Comparison of ENCODE assay signal across 8 mouse cellular contexts in the genomic region with DNA sequence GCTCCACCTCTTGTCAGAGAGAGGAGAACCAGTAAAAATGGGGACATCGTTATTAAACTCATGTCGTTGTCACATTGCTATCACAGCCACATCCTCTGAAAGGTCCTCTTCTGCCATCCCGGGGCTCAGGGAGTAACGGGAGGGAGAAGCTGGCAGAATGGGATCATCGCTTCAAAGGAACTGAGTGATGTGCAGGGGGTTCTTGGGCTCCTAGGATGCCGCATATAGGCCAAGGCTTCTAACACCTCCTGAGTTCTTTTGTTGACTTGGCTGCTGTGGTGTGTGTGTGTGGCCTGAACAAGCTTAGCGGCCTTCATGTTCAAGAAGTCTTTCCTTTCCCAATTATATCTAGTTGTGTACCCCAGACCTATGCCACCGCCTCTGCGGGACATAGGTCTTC. TPM values are rescaled to one million over a fixed set of nuclear protein-coding genes. Genes with fewer than 3 reads are reported as not detected.
DNase-seq lines count a peak whose midpoint lies in the region; ATAC-seq and TF ChIP-seq lines count a peak whose summit lies in the region.

No protein-coding gene starts in this region.

- H3K27ac ChIP-seq in kidney, adult 2 months (ENCODE audit: insufficient read depth, low read depth, low read length) = no peak overlapping the region
- no peak overlapping the region for H3K27ac ChIP-seq in embryonic facial prominence, embryonic 11.5 days (replicated peaks; ENCODE audit: low read depth, low read length)
- H3K27ac ChIP-seq in hindbrain, embryonic 15.5 days (replicated peaks) = peak overlapping the region; percentile 97
- H3K27ac ChIP-seq in midbrain, embryonic 15.5 days = peak overlapping the region; percentile 96

- H3K36me3 ChIP-seq in kidney, adult 2 months (ENCODE audit: control insufficient read depth, insufficient read depth, low read length) = no peaks in the 10 kb centered on the region
- H3K36me3 ChIP-seq in embryonic facial prominence, embryonic 11.5 days (replicated peaks; ENCODE audit: control insufficient read depth, insufficient read depth, low read depth, low read length) = no peaks in the 10 kb centered on the region
- no peaks in the 10 kb centered on the region for H3K36me3 ChIP-seq in hindbrain, embryonic 15.5 days
- no peaks in the 10 kb centered on the region for H3K36me3 ChIP-seq in midbrain, embryonic 15.5 days (replicated peaks)

- ATAC-seq in embryonic facial prominence, embryonic 11.5 days (replicated peaks; ENCODE audit: insufficient number of reproducible peaks, low FRiP score, low TSS enrichment, low read depth) = no peak
- 0 out of 2 replicates have a peak, but pooled peaks have one; percentile 1 for ATAC-seq in hindbrain, embryonic 15.5 days (ENCODE audit: low FRiP score, low read depth)
- ATAC-seq in midbrain, embryonic 15.5 days (replicated peaks) = peak; percentile 55

- no peak for DNase-seq in kidney, adult 2 months
- no peak for DNase-seq in kidney, adult 8-10 months
- no peak for DNase-seq in embryonic facial prominence, embryonic 11.5 days (ENCODE audit: low spot score)
- no peak for DNase-seq in embryo, embryonic 11 days
- DNase-seq in Muller cell, postnatal 12 days (ENCODE audit: inconsistent ontology term) = no peak
- DNase-seq in natural killer cell, adult 2 months (ENCODE audit: low spot score in 2 of 2) = no peak

- H3K9ac ChIP-seq in embryonic facial prominence, embryonic 11.5 days (replicated peaks; ENCODE audit: low read length) = peak overlapping the region; percentile 58; the same call in 1 of the 2 replicates
- peak overlapping the region; percentile 99 for H3K9ac ChIP-seq in hindbrain, embryonic 15.5 days
- peak overlapping the region; percentile 99 for H3K9ac ChIP-seq in midbrain, embryonic 15.5 days

- peak overlapping the region; percentile 99 for H3K4me2 ChIP-seq in embryonic facial prominence, embryonic 11.5 days (ENCODE audit: low read depth, low read length)
- H3K4me2 ChIP-seq in hindbrain, embryonic 15.5 days = peak overlapping the region; percentile 83
- peak overlapping the region; percentile 70 for H3K4me2 ChIP-seq in midbrain, embryonic 15.5 days

- H3K27me3 ChIP-seq in kidney, adult 2 months (replicated peaks; ENCODE audit: control insufficient read depth, insufficient read depth, low read length) = peaks cover 8% of the 10 kb centered on the region
- H3K27me3 ChIP-seq in embryonic facial prominence, embryonic 11.5 days (ENCODE audit: control insufficient read depth, insufficient read depth, low read length) = peaks cover 49% of the 10 kb centered on the region
- H3K27me3 ChIP-seq in hindbrain, embryonic 15.5 days = peaks cover 27% of the 10 kb centered on the region
- peaks cover 33% of the 10 kb centered on the region for H3K27me3 ChIP-seq in midbrain, embryonic 15.5 days (replicated peaks)

- TF ChIP-seq POLR2A in kidney, adult 2 months (IDR thresholded peaks at IDR 0.05; ENCODE audit: low read depth, low read length) = no peak

- no peaks in the 10 kb centered on the region for H3K9me3 ChIP-seq in embryonic facial prominence, embryonic 11.5 days (replicated peaks; ENCODE audit: control insufficient read depth, low read length)
- H3K9me3 ChIP-seq in hindbrain, embryonic 15.5 days = no peaks in the 10 kb centered on the region
- no peaks in the 10 kb centered on the region for H3K9me3 ChIP-seq in midbrain, embryonic 15.5 days

- H3K4me3 ChIP-seq in kidney, adult 2 months (ENCODE audit: insufficient read depth, low read depth, low read length) = peak overlapping the region; percentile 67; the same call in 1 of the 2 replicates
- H3K4me3 ChIP-seq in embryonic facial prominence, embryonic 11.5 days (ENCODE audit: low read depth, low read length) = peak overlapping the region; percentile 60
- H3K4me3 ChIP-seq in hindbrain, embryonic 15.5 days = peak overlapping the region; percentile 99
- H3K4me3 ChIP-seq in midbrain, embryonic 15.5 days = peak overlapping the region; percentile 100

- TF ChIP-seq CTCF in kidney, adult 2 months (conservative IDR thresholded peaks at IDR 0.05; ENCODE audit: insufficient read depth, insufficient read length, low read depth, low read length) = no peak

- 26% methylated on average over 9 of the region's 9 CpGs for WGBS in kidney, adult 2 months
- WGBS in embryonic facial prominence, embryonic 11.5 days = 27% methylated on average over 9 of the region's 9 CpGs
- 24% methylated on average over 9 of the region's 9 CpGs for WGBS in hindbrain, embryonic 15.5 days
- WGBS in midbrain, embryonic 15.5 days = 23% methylated on average over 9 of the region's 9 CpGs

- no peaks in the 10 kb centered on the region for H3K4me1 ChIP-seq in kidney, adult 2 months (ENCODE audit: control insufficient read depth, insufficient read depth, low read length)
- H3K4me1 ChIP-seq in embryonic facial prominence, embryonic 11.5 days (ENCODE audit: control insufficient read depth, insufficient read depth, low read length) = peaks cover 3% of the 10 kb centered on the region; the same call in 1 of the 2 replicates
- peaks cover 19% of the 10 kb centered on the region for H3K4me1 ChIP-seq in hindbrain, embryonic 15.5 days (replicated peaks)
- peaks cover 16% of the 10 kb centered on the region for H3K4me1 ChIP-seq in midbrain, embryonic 15.5 days

RNA-seq across cellular contexts. Expression of gene Dock3, which starts 0.4 kb away (rescaled TPM):
- polyA plus RNA-seq in kidney, adult 2 months (2012; rRNA removed) = 0.23 and 0.45 TPM in 2 replicates
- polyA plus RNA-seq in embryonic facial prominence, embryonic 11.5 days (2014; fragmentation: Nextera tagmentation; extraction: Ambion mirVana) = 0.46 and 2.2 TPM in 2 replicates
- polyA plus RNA-seq in hindbrain, embryonic 15.5 days (2015; fragmentation: Nextera tagmentation; extraction: Ambion mirVana) = 22.5 and 28.5 TPM in 2 replicates
- polyA plus RNA-seq in midbrain, embryonic 15.5 days (2015; fragmentation: Nextera tagmentation; extraction: Ambion mirVana) = 23.4 and 24.4 TPM in 2 replicates

RNA-seq across cellular contexts. Expression of gene Mapkapk3, which starts 57.5 kb away (rescaled TPM):
- polyA plus RNA-seq in kidney, adult 2 months (2012; rRNA removed) = 24.3 and 25.7 TPM in 2 replicates
- 3.7 and 4.1 TPM in 2 replicates for polyA plus RNA-seq in embryonic facial prominence, embryonic 11.5 days (2014; fragmentation: Nextera tagmentation; extraction: Ambion mirVana)
- 2.7 and 3.0 TPM in 2 replicates for polyA plus RNA-seq in hindbrain, embryonic 15.5 days (2015; fragmentation: Nextera tagmentation; extraction: Ambion mirVana)
- 2.2 TPM in 2 replicates for polyA plus RNA-seq in midbrain, embryonic 15.5 days (2015; fragmentation: Nextera tagmentation; extraction: Ambion mirVana)

Comparison
In these comparisons a context has a peak if more than half of its experiments do, and no peak if none do; other contexts are left out.
1. H3K27ac ChIP-seq: peak in hindbrain, embryonic 15.5 days (single experiment) and midbrain, embryonic 15.5 days (single experiment); none in kidney, adult 2 months (single experiment) and embryonic facial prominence, embryonic 11.5 days (single experiment).
2. Peak in every context shown above with its lines, with median percentiles within 50 percentile points of each other: H3K4me3 ChIP-seq, H3K4me2 ChIP-seq and H3K9ac ChIP-seq.